Mouse (Mus musculus) intestine, embryonic 16.5 days (tissue): ENCODE results near the gene Fam186a. TPM values are rescaled to one million over a fixed set of nuclear protein-coding genes. Genes with fewer than 3 reads are reported as not detected.
"Not testable (repeated sequence)": the region's sequence is repeated elsewhere in the genome, so short reads cannot be mapped to it uniquely, and the experiment has no call there.

ENCODE experiments used
- ATAC-seq: fragments of 200-750 bp; cut with Nextera tagmentation; 2 replicates; pipeline ENCODE4 v1.8.0; 2017; ENCODE audit warnings: moderate TSS enrichment, moderate library complexity
- H3K27ac ChIP-seq: fragments of 300-500 bp; sonication (generic); 2 replicates; pipeline ENCODE4 v1.5.1; 2014; ENCODE audit warnings: mild to moderate bottlenecking, low read length
- H3K27me3 ChIP-seq: fragments of 300-500 bp; sonication (generic); replicated peaks from 2 replicates; pipeline ENCODE4 v1.6.1; 2014; ENCODE audit warnings: low read length, control low read depth, mixed read lengths; ENCODE audit not compliant: control insufficient read depth, insufficient read depth
- H3K36me3 ChIP-seq: fragments of 300-500 bp; sonication (generic); 2 replicates; pipeline ENCODE4 v1.6.1; 2014; ENCODE audit warnings: low read length, control low read depth; ENCODE audit not compliant: control insufficient read depth, insufficient read depth
- H3K4me1 ChIP-seq: fragments of 300-500 bp; sonication (generic); 2 replicates; pipeline ENCODE4 v1.6.1; 2014; ENCODE audit warnings: low read length, control low read depth, mixed read lengths; ENCODE audit not compliant: control insufficient read depth, insufficient read depth
- H3K4me2 ChIP-seq: fragments of 300-500 bp; sonication (generic); 2 replicates; pipeline ENCODE4 v1.6.1; 2014; ENCODE audit warnings: low read depth, low read length, control low read depth
- H3K4me3 ChIP-seq: fragments of 300-500 bp; sonication (generic); 2 replicates; pipeline ENCODE4 v1.5.1; 2014; ENCODE audit warnings: mild to moderate bottlenecking, low read length
- H3K9ac ChIP-seq: fragments of 300-500 bp; sonication (generic); 2 replicates; pipeline ENCODE4 v1.6.1; 2014; ENCODE audit warnings: low read depth, low read length
- H3K9me3 ChIP-seq: fragments of 300-500 bp; sonication (generic); 2 replicates; pipeline ENCODE4 v1.6.1; 2016; ENCODE audit warnings: low read length, control low read depth; ENCODE audit not compliant: control insufficient read depth
- WGBS: fragments of 180-500 bp; shearing (Covaris S2); extraction: QIAGEN DNeasy Blood & Tissue Kit; methylation state at CpG from one replicate; pipeline ENCODE4 v1.1.7; 2014; 5-methylcytosine and 5-hydroxymethylcytosine counted together
- polyA plus RNA-seq: library from polyadenylated mRNA; unstranded; fragments of >200 nt; fragmentation: Nextera tagmentation; extraction: Ambion mirVana; gene quantifications from 2 replicates; pipeline ENCODE4 v1.2.1, GENCODE M21; 2015

Fam186a gene
- polyA plus RNA-seq, 1 experiment from 2014 or later: not detected

DNA sequence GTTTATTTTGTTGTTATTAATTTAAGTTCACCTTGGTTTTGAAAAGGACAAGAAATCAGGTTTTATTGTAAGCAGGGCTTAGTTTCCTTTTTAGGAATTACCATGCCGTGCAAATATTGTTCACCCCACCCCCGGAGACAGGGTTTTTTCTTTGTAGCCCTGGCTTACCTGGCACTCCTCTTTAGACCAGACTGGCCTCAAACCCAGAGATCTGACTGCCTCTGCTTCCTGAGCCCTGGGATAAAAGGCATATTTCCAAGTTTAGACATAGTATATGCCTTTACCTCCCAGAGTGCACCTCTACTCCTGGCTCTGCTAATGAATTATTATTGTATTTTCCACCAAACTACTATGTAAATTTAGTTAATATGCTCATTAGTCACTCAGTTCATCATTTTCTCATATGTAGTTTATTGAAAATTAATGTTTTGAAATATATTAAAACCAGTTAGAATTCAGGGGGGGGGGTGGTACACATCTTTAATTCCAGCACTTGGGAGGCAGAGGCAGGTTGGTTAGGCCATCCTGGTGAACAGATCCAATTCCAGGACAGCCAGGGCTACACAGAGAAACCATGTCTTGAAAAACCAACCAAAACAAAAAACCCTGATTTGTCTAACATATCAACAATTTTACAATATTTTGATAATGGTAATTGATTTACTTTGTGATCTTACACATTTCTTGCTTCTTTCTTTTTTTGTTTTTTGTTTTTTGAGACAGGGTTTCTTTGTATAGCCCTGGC is 7.8 kb upstream of the Fam186a start:
- 48% methylated on average over 2 of the region's 2 CpGs for WGBS
- Histone ChIP-seq H3K27ac (no peak overlapping the region), H3K27me3 (no peaks in the 10 kb centered on the region), H3K9me3 (no peaks in the 10 kb centered on the region), H3K4me2 (peak overlapping the region; percentile 44; the same call in 1 of the 2 replicates), H3K9ac (no peak overlapping the region), H3K4me1 (peaks cover 11% of the 10 kb centered on the region; the same call in 1 of the 2 replicates), H3K36me3 (no peaks in the 10 kb centered on the region), H3K4me3 (peak overlapping the region; percentile 19; the same call in 1 of the 2 replicates)
- ATAC-seq: no peak

DNA sequence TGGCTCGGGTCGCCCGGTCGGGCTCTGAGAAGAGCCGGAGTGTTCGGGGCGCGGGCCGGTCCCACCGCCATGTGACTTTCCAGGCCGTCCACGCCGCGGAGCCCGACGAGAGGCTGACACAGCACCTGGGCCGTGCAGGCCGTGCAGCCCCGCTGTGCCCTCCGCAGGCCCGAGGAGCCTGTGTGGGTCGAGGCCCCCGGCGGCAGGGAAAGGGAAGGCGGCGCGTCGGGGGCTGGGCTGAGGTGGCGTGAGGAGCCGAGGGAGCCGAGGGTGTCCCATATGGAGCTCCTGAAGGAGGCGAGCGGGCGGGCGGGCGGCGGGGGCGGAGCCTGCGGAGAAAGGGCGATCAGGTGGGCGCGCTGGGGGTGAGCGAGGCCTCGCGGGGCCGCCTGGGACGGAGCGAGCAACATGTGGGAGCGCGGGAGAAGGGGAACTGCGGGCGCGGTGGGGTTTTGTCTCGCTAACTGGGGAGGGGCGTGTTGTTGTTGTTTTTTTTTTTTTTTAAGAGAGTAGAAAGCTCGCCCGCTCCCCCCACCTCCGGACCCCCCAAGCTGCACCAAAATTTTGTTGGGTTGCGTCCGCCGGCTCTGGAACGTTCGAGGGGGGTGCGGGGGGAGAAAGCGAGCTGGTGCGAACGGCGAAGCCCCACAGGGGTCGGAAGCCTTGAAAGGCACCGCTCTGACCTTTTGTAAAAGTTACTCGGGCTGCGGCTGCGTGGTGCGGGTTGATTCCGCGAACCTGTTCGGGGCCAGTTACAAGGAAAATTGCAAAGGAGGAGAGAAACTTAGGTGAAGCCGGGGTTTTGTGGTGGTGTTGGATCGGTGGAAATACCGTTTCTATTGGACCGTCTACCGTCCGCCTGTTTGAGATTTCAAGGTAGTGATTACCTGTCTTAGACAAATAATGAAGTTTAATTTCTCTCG is 6.4 kb upstream of the Fam186a start:
- no peaks in the 10 kb centered on the region for H3K9me3 ChIP-seq
- peak overlapping the region; percentile 97 for H3K9ac ChIP-seq
- H3K27me3 ChIP-seq: no peaks in the 10 kb centered on the region
- peak; percentile 87 for ATAC-seq
- peak overlapping the region; percentile 99 for H3K27ac ChIP-seq
- H3K4me1 ChIP-seq: peaks cover 6% of the 10 kb centered on the region; the same call in 1 of the 2 replicates
- WGBS: under 1% methylated on average over 82 of the region's 84 CpGs
- no peaks in the 10 kb centered on the region for H3K36me3 ChIP-seq
- peak overlapping the region; percentile 63 for H3K4me2 ChIP-seq
- peak overlapping the region; percentile 98 for H3K4me3 ChIP-seq

DNA sequence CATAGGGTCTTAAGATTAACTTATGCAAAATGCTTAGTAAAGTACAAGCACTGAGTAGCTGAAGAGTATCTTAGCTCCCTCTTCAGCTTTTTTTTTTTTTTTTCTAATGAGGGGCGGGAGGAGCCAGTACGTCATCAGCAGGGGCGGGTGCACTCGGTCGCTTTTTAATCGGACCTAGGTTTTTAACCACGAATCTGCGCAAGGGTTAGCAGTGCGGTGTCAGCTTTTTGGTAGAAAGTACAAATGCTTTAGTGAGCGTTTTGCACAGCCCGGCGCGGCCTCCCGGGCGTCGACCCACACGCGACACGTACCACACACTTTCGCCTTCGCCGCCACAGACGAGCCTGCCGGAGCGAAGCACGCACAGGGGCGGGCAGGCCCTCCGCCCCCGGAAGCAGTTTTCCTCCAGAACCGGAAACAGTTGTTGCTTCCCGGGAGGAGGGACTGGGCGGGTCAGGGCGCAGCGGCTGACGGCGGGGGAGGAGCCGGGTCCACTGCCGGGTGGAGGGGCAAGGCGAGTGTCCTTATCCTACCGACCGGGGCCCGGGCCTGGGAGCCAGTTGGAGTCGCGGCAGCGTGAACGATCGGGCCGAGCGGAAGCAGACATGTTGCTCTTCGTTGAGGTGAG is 5.6 kb upstream of the Fam186a start:
- peak overlapping the region; percentile 97 for H3K9ac ChIP-seq
- H3K4me3 ChIP-seq: peak overlapping the region; percentile 98
- H3K4me1 ChIP-seq: peaks cover 6% of the 10 kb centered on the region; the same call in 1 of the 2 replicates
- under 1% methylated on average over 50 of the region's 50 CpGs for WGBS
- peak overlapping the region; percentile 99 for H3K27ac ChIP-seq
- no peaks in the 10 kb centered on the region for H3K27me3 ChIP-seq
- peak; percentile 99 for ATAC-seq
- H3K36me3 ChIP-seq: no peaks in the 10 kb centered on the region
- no peaks in the 10 kb centered on the region for H3K9me3 ChIP-seq
- H3K4me2 ChIP-seq: peak overlapping the region; percentile 63

DNA sequence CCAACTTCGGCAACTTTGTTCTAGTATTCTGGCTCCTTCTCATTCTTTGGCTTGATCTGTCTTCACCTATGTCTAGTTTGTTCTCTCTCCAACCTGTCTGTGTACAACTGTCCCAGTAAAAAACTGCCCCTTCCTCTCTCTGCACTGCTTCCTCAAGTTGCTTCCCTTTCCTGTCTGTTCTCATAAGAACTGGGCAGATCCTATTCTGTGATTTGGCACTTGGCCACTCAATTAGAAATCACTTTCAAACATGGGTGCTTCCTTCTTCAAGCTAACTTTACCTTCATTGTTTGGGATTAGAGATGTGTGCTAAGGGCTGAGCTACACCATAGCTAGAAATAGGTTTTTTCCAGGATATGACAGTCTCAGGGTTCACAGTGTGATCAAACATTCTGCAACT is 3.7 kb upstream of the Fam186a start:
- ATAC-seq: no peak
- peaks cover 10% of the 10 kb centered on the region for H3K4me1 ChIP-seq
- no peak overlapping the region for H3K4me2 ChIP-seq
- 93% methylated on average over 1 of the region's 1 CpGs for WGBS
- H3K9ac ChIP-seq: no peak overlapping the region
- H3K27ac ChIP-seq: peak overlapping the region; percentile 41; the same call in 1 of the 2 replicates
- H3K9me3 ChIP-seq: no peaks in the 10 kb centered on the region
- no peak overlapping the region for H3K4me3 ChIP-seq
- no peaks in the 10 kb centered on the region for H3K27me3 ChIP-seq
- no peaks in the 10 kb centered on the region for H3K36me3 ChIP-seq

DNA sequence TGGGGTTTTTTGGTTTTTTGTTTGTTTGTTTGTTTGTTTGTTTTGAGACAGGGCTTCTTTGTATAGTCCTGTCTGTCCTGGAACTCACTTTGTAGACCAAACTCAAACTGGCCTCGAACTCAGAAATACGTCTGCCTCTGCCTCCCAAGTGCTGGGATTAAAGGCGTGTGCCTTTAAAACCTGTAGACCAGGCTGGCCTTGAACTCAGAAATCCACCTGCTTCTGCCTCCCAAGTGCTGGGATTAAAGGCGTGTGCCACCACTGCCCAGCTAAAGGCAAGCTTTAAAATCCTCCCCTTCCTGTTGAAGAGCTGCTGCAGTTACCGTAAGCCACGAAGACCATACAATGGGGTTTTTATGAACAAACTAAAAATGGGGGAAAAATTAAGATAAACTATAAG is 2.9 kb upstream of the Fam186a start, which contains the start of gene Larp4:
Gene Larp4, plus strand, starts transcription at position 301 of the 400 bp plus-strand sequence.
- H3K4me3 ChIP-seq, H3K9ac ChIP-seq, H3K27me3 ChIP-seq, H3K36me3 ChIP-seq, ATAC-seq, H3K4me2 ChIP-seq, H3K9me3 ChIP-seq, H3K4me1 ChIP-seq: not testable (repeated sequence)
- H3K27ac ChIP-seq: peak within 1 kb of the TSS; percentile 41; the same call in 1 of the 2 replicates
- 90% methylated on average over 6 of the region's 6 CpGs for WGBS

DNA sequence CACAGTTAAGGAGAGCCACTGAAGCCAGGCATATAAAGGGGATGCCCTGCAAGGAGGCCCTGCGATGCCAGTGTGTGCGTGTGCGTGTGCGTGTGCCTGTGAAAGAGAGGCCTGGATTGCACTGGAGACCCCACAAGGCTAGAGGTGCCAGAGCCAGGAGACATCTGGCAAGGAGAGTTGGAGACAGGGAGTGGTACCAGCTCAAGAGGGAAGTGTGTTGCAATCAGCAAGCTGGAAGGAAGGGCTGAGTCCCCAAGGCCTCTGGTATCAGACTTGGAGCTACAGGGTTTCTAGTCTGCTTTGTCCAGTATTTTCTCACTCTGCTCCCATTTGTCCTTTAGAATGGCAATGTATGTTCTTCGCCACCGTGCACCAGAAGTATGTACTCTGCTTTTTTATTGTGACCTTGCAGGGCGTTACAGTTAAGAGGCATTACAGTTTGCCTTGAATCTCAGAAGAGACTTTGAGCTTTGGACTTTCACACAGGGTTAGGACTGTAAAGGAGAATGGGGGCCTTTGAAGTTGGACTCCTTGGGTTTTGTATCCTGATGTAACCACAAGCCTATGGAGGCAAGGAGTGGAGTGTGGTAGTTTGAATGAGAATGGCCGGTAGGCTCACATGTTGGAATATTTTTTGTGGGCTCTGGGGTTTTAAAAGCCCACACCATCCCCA is 1.6 kb downstream of the Fam186a start:
- H3K36me3 ChIP-seq: no peaks in the 10 kb centered on the region
- peak overlapping the region; percentile 91 for H3K27ac ChIP-seq
- no peaks in the 10 kb centered on the region for H3K27me3 ChIP-seq
- H3K4me2 ChIP-seq: no peak overlapping the region
- H3K9ac ChIP-seq: peak overlapping the region; percentile 46; the same call in 1 of the 2 replicates
- H3K9me3 ChIP-seq: no peaks in the 10 kb centered on the region
- no peak overlapping the region for H3K4me3 ChIP-seq
- 78% methylated on average over 8 of the region's 8 CpGs for WGBS
- peaks cover 4% of the 10 kb centered on the region; the same call in 1 of the 2 replicates for H3K4me1 ChIP-seq
- peak; percentile 95 for ATAC-seq

DNA sequence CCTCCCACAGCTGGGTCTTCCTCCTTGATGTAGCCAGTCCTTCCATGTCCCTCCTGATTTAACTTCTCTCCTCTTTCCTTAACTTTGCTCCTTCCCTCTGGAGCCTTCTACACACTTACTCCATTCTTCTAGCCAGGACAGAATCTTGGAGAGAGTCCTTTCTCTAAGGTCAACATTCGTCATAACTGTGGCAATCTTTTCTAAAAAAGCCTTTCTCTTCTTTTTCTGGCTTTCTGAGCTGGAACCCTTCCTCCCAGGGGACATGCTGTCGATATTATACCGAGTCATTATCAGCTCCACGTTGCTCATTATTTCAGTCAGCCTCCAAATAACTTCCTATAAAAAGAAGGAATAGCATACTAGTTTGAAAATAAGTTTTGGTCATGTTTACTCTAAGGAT is 11.5 kb downstream of the Fam186a start:
- no peak for ATAC-seq
- no peak overlapping the region for H3K9ac ChIP-seq
- H3K4me2 ChIP-seq: no peak overlapping the region
- H3K27ac ChIP-seq: no peak overlapping the region
- H3K27me3 ChIP-seq: no peaks in the 10 kb centered on the region
- no peaks in the 10 kb centered on the region for H3K9me3 ChIP-seq
- H3K4me3 ChIP-seq: no peak overlapping the region
- H3K4me1 ChIP-seq: no peaks in the 10 kb centered on the region
- WGBS: 75% methylated on average over 4 of the region's 4 CpGs
- H3K36me3 ChIP-seq: no peaks in the 10 kb centered on the region

DNA sequence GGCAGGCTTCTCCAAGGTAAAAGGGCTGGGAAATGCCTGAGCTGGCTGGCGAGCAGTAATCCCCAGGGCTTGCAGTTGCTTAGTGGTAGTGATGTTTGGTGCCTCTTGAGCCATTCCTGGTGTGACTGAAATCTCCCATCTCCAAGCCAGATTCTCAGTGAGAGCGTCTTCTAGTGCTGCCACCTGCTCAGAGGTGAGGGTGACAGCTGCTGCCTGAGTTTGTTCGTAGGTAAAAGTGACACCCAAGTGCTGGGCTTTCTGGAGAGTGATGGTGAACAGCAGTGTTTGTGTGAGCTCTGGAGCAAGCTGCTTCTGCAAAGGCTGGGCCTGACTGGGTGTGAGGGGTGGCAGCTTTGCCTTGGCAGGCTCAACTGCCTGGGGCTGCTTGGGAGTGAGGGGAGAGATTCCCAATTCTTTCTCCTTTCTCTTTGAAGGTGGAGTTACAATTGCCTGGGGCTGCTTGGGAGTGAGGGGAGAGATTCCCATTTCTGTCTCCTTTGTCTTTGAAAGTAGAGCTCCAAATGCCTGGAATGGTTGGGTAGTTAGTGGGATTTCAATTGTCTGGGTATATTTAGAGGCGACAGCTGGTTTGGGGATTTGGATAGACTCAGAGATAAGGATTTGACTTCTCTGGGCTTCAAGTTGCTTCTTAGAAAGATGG is 25.8 kb downstream of the Fam186a start:
- Histone ChIP-seq H3K4me1 (no peaks in the 10 kb centered on the region), H3K9me3 (no peaks in the 10 kb centered on the region), H3K4me2 (no peak overlapping the region), H3K9ac (no peak overlapping the region), H3K36me3 (no peaks in the 10 kb centered on the region), H3K4me3 (no peak overlapping the region), H3K27me3 (no peaks in the 10 kb centered on the region), H3K27ac (no peak overlapping the region)
- WGBS: 76% methylated on average over 4 of the region's 4 CpGs
- ATAC-seq: no peak
